Mouse (Mus musculus) midbrain, embryonic 12.5 days (tissue): Measurements from ENCODE around the gene Il2rb. TPM values are rescaled to one million over a fixed set of nuclear protein-coding genes. Genes with fewer than 3 reads are reported as not detected.
A peak's percentile ranks its signal among the peaks of the same experiment; 100 is the strongest.

Source experiments
- ATAC-seq: fragments of 200-750 bp; cut with Nextera tagmentation; 2 replicates; pipeline ENCODE4 v1.8.0; 2017; ENCODE audit warnings: low read depth, moderate TSS enrichment, moderate library complexity; ENCODE audit not compliant: low FRiP score
- H3K27ac ChIP-seq: fragments of 300-500 bp; sonication (generic); replicated peaks from 2 replicates; pipeline ENCODE4 v1.5.1; 2016; ENCODE audit warnings: mild to moderate bottlenecking
- H3K27me3 ChIP-seq: fragments of 300-500 bp; sonication (generic); 2 replicates; pipeline ENCODE4 v1.6.1; 2016; ENCODE audit warnings: mild to moderate bottlenecking
- H3K36me3 ChIP-seq: fragments of 300-500 bp; sonication (generic); 2 replicates; pipeline ENCODE4 v1.6.1; 2016
- H3K4me1 ChIP-seq: fragments of 300-500 bp; sonication (generic); 2 replicates; pipeline ENCODE4 v1.6.1; 2016
- H3K4me2 ChIP-seq: fragments of 300-500 bp; sonication (generic); replicated peaks from 2 replicates; pipeline ENCODE4 v1.6.1; 2016; ENCODE audit warnings: mild to moderate bottlenecking, moderate library complexity
- H3K4me3 ChIP-seq: fragments of 300-500 bp; sonication (generic); 2 replicates; pipeline ENCODE4 v1.5.1; 2016; ENCODE audit warnings: mild to moderate bottlenecking
- H3K9ac ChIP-seq: fragments of 300-500 bp; sonication (generic); replicated peaks from 2 replicates; pipeline ENCODE4 v1.6.1; 2016; ENCODE audit warnings: mild to moderate bottlenecking, moderate library complexity
- H3K9me3 ChIP-seq: fragments of 300-500 bp; sonication (generic); 2 replicates; pipeline ENCODE4 v1.6.1; 2016; ENCODE audit warnings: mild to moderate bottlenecking
- WGBS: fragments of 180-500 bp; shearing (Covaris S2); methylation state at CpG from one replicate; pipeline ENCODE4 v1.1.7; 2016; 5-methylcytosine and 5-hydroxymethylcytosine counted together
- polyA plus RNA-seq: library from polyadenylated mRNA; unstranded; fragments of >200 nt; fragmentation: Nextera tagmentation; extraction: Ambion mirVana; gene quantifications from 2 replicates; pipeline ENCODE4 v1.2.1, GENCODE M21; 2016

Gene Il2rb
- polyA plus RNA-seq, 1 experiment from 2014 or later = not detected

GRCm38 (mm10) chr15:78438018-78438394, 57.1 kb downstream of the Il2rb start:
- WGBS = 46% methylated on average over 4 of the region's 4 CpGs
- Histone ChIP-seq H3K4me2 (no peak overlapping the region), H3K4me3 (no peak overlapping the region), H3K9me3 (no peaks in the 10 kb centered on the region), H3K27ac (no peak overlapping the region), H3K4me1 (peaks cover 35% of the 10 kb centered on the region), H3K36me3 (peaks cover 27% of the 10 kb centered on the region), H3K27me3 (peaks cover 14% of the 10 kb centered on the region; the same call in 1 of the 2 replicates), H3K9ac (no peak overlapping the region)
- ATAC-seq = no peak

GRCm38 (mm10) chr15:78437237-78438017, 57.6 kb downstream of the Il2rb start:
- H3K4me1 ChIP-seq = peaks cover 35% of the 10 kb centered on the region

GRCm38 (mm10) chr15:78436380-78437192, 58.5 kb downstream of the Il2rb start:
- Histone ChIP-seq H3K4me2 (peak overlapping the region; percentile 52), H3K4me1 (peaks cover 35% of the 10 kb centered on the region), H3K36me3 (peaks cover 41% of the 10 kb centered on the region), H3K27me3 (peaks cover 14% of the 10 kb centered on the region; the same call in 1 of the 2 replicates), H3K4me3 (peak overlapping the region; percentile 28), H3K9ac (peak overlapping the region; percentile 20), H3K27ac (peak overlapping the region; percentile 63), H3K9me3 (no peaks in the 10 kb centered on the region)
- ATAC-seq = peak; percentile 35
- 6% methylated on average over 25 of the region's 32 CpGs for WGBS

More at GRCm38 (mm10) chr15:78437237-78438017, 57.6 kb downstream of the Il2rb start:
- Histone ChIP-seq H3K9ac (peak overlapping the region; percentile 20), H3K9me3 (no peaks in the 10 kb centered on the region), H3K4me3 (peak overlapping the region; percentile 28), H3K27me3 (peaks cover 14% of the 10 kb centered on the region; the same call in 1 of the 2 replicates), H3K4me2 (peak overlapping the region; percentile 52), H3K27ac (peak overlapping the region; percentile 63), H3K36me3 (peaks cover 32% of the 10 kb centered on the region)
- 12% methylated on average over 23 of the region's 23 CpGs for WGBS
- peak; percentile 20 for ATAC-seq

GRCm38 (mm10) chr15:78435681-78436080, 59.4 kb downstream of the Il2rb start:
- no peak overlapping the region for H3K9ac ChIP-seq
- H3K27ac ChIP-seq = no peak overlapping the region
- H3K4me2 ChIP-seq = no peak overlapping the region
- ATAC-seq = no peak
- H3K9me3 ChIP-seq = no peaks in the 10 kb centered on the region
- H3K4me3 ChIP-seq = no peak overlapping the region
- 84% methylated on average over 11 of the region's 11 CpGs for WGBS
- peaks cover 14% of the 10 kb centered on the region; the same call in 1 of the 2 replicates for H3K27me3 ChIP-seq
- H3K4me1 ChIP-seq = peaks cover 35% of the 10 kb centered on the region
- H3K36me3 ChIP-seq = peaks cover 50% of the 10 kb centered on the region

- peaks cover 50% of the 10 kb centered on the region for H3K36me3 ChIP-seq
- peaks cover 37% of the 10 kb centered on the region for H3K4me1 ChIP-seq
- WGBS = 34% methylated on average over 6 of the region's 6 CpGs
Measured at GRCm38 (mm10) chr15:78434896-78435520, 60.1 kb downstream of the Il2rb start.

GRCm38 (mm10) chr15:78431541-78432121, 63.4 kb downstream of the Il2rb start:
- Histone ChIP-seq H3K36me3 (peaks cover 50% of the 10 kb centered on the region), H3K4me3 (no peak overlapping the region), H3K4me1 (peaks cover 37% of the 10 kb centered on the region), H3K4me2 (no peak overlapping the region), H3K9me3 (no peaks in the 10 kb centered on the region), H3K27me3 (peaks cover 10% of the 10 kb centered on the region), H3K9ac (no peak overlapping the region), H3K27ac (no peak overlapping the region)
- no peak for ATAC-seq
- 87% methylated on average over 7 of the region's 7 CpGs for WGBS

More at GRCm38 (mm10) chr15:78434896-78435520, 60.1 kb downstream of the Il2rb start:
- H3K27ac ChIP-seq = no peak overlapping the region
- no peak for ATAC-seq
- peaks cover 14% of the 10 kb centered on the region; the same call in 1 of the 2 replicates for H3K27me3 ChIP-seq
- no peaks in the 10 kb centered on the region for H3K9me3 ChIP-seq
- H3K9ac ChIP-seq = no peak overlapping the region
- no peak overlapping the region for H3K4me3 ChIP-seq
- H3K4me2 ChIP-seq = no peak overlapping the region

GRCm38 (mm10) chr15:78430874-78431273, 64.2 kb downstream of the Il2rb start:
- Histone ChIP-seq H3K36me3 (peaks cover 50% of the 10 kb centered on the region), H3K4me1 (peaks cover 30% of the 10 kb centered on the region), H3K27me3 (peaks cover 12% of the 10 kb centered on the region), H3K4me2 (no peak overlapping the region), H3K9me3 (no peaks in the 10 kb centered on the region), H3K9ac (no peak overlapping the region), H3K4me3 (no peak overlapping the region), H3K27ac (no peak overlapping the region)
- no peak for ATAC-seq
- 87% methylated on average over 10 of the region's 10 CpGs for WGBS

GRCm38 (mm10) chr15:78429871-78430622, 65.0 kb downstream of the Il2rb start:
- peak overlapping the region; percentile 84 for H3K4me2 ChIP-seq
- peak overlapping the region; percentile 88 for H3K4me3 ChIP-seq
- WGBS = 87% methylated on average over 13 of the region's 13 CpGs
- no peak for ATAC-seq
- H3K27ac ChIP-seq = no peak overlapping the region
- peaks cover 25% of the 10 kb centered on the region for H3K4me1 ChIP-seq
- peaks cover 42% of the 10 kb centered on the region for H3K36me3 ChIP-seq
- H3K9ac ChIP-seq = peak overlapping the region; percentile 86; the same call in 1 of the 2 replicates
- H3K9me3 ChIP-seq = no peaks in the 10 kb centered on the region
- peaks cover 12% of the 10 kb centered on the region for H3K27me3 ChIP-seq

Other genes starting within 250 kb of the Il2rb start
- gene Csf2rb2, start 189.6 kb downstream of the Il2rb start, polyA plus RNA-seq = 0.18 and 0.52 TPM in 2 replicates
- 0.97 and 1.1 TPM in 2 replicates for gene Csf2rb, start 169.5 kb downstream of the Il2rb start, polyA plus RNA-seq
- gene Tex33, start 99.4 kb downstream of the Il2rb start, polyA plus RNA-seq = not detected in 2 replicates
- gene Tst, start 89.4 kb downstream of the Il2rb start, polyA plus RNA-seq = 4.9 and 5.5 TPM in 2 replicates
- gene Mpst, start 88.9 kb downstream of the Il2rb start, polyA plus RNA-seq = 2.0 and 2.1 TPM in 2 replicates
- 76.1 and 84.8 TPM in 2 replicates for gene Kctd17, start 66.7 kb downstream of the Il2rb start, polyA plus RNA-seq
- 0.05 TPM in 1 of 2 replicates, not detected in the other for gene Tmprss6, start 26.6 kb downstream of the Il2rb start, polyA plus RNA-seq
- 8.2 and 9.0 TPM in 2 replicates for gene C1qtnf6, start 36.1 kb upstream of the Il2rb start, polyA plus RNA-seq
- 0.05 and 0.18 TPM in 2 replicates for gene Sstr3, start 49.4 kb upstream of the Il2rb start, polyA plus RNA-seq
- gene Rac2, start 77.5 kb upstream of the Il2rb start, polyA plus RNA-seq = 4.5 and 6.9 TPM in 2 replicates
- 5.4 and 6.9 TPM in 2 replicates for gene Cyth4, start 101.8 kb upstream of the Il2rb start, polyA plus RNA-seq
- 0.88 and 2.2 TPM in 2 replicates for gene Elfn2, start 223.5 kb upstream of the Il2rb start, polyA plus RNA-seq